Mouse (Mus musculus): ENCODE measurements around the gene Ptprm. TPM values are rescaled to one million over a fixed set of nuclear protein-coding genes. Genes with fewer than 3 reads are reported as not detected.

The Ptprm gene
- polyA plus RNA-seq, 2 experiments: 0.66 to 0.79 TPM

- WGBS (ENCODE audit: insufficient replicate concordance): 59% methylated on average over 1 of the region's 1 CpGs
- DNase-seq (ENCODE audit: low read depth in 3 of 3, low spot score in 3 of 3): no peak
- H3K36me3 ChIP-seq (replicated peaks; ENCODE audit: control insufficient read depth, insufficient read depth, low read depth): no peaks in the 10 kb centered on the region
Observed at GRCm38 (mm10) chr17:67179446-67179845, 174.8 kb downstream of the Ptprm start.

GRCm38 (mm10) chr17:67178686-67179265, 175.5 kb downstream of the Ptprm start:
- H3K4me2 ChIP-seq (ENCODE audit: low read depth): no peak overlapping the region
- no peak for ATAC-seq (ENCODE audit: insufficient read depth)
- no peak for DNase-seq (ENCODE audit: low read depth in 3 of 3, low spot score in 3 of 3)
- no peaks in the 10 kb centered on the region for H3K36me3 ChIP-seq (replicated peaks; ENCODE audit: control insufficient read depth, insufficient read depth, low read depth)
- H3K9ac ChIP-seq (replicated peaks): no peak overlapping the region
- H3K27ac ChIP-seq: no peak overlapping the region
- no peaks in the 10 kb centered on the region for H3K27me3 ChIP-seq (ENCODE audit: control insufficient read depth, insufficient read depth, low read length)
- no peaks in the 10 kb centered on the region for H3K4me1 ChIP-seq (replicated peaks; ENCODE audit: control insufficient read depth in 2 of 2, insufficient read depth in 2 of 2, low read length in 1 of 2)
- peak; percentile 9; the same call in 1 of the 2 replicates for TF ChIP-seq CTCF (IDR thresholded peaks at IDR 0.05; ENCODE audit: low read depth)
- no peak for TF ChIP-seq EP300 (IDR thresholded peaks at IDR 0.05; ENCODE audit: low read depth)
- no peaks in the 10 kb centered on the region for H3K9me3 ChIP-seq (ENCODE audit: control insufficient read depth, low read length)
- no peak overlapping the region for H3K4me3 ChIP-seq (ENCODE audit: insufficient read depth in 1 of 2, low read depth in 2 of 2, low read length in 2 of 2)
- 59% methylated on average over 5 of the region's 5 CpGs for WGBS (ENCODE audit: insufficient replicate concordance)

More at GRCm38 (mm10) chr17:67179446-67179845, 174.8 kb downstream of the Ptprm start:
- Histone ChIP-seq H3K27me3 (ENCODE audit: control insufficient read depth, insufficient read depth, low read length) (no peaks in the 10 kb centered on the region), H3K4me2 (ENCODE audit: low read depth) (no peak overlapping the region), H3K27ac (no peak overlapping the region), H3K4me3 (ENCODE audit: insufficient read depth in 1 of 2, low read depth in 2 of 2, low read length in 2 of 2) (no peak overlapping the region), H3K4me1 (replicated peaks; ENCODE audit: control insufficient read depth in 2 of 2, insufficient read depth in 2 of 2, low read length in 1 of 2) (no peaks in the 10 kb centered on the region), H3K9me3 (ENCODE audit: control insufficient read depth, low read length) (no peaks in the 10 kb centered on the region), H3K9ac (replicated peaks) (no peak overlapping the region)
- ATAC-seq (ENCODE audit: insufficient read depth): no peak
- TF ChIP-seq CTCF (IDR thresholded peaks at IDR 0.05; ENCODE audit: low read depth) (no peak), EP300 (IDR thresholded peaks at IDR 0.05; ENCODE audit: low read depth) (no peak)

GRCm38 (mm10) chr17:67175836-67176235, 178.4 kb downstream of the Ptprm start:
- Histone ChIP-seq H3K27ac (no peak overlapping the region), H3K27me3 (ENCODE audit: control insufficient read depth, insufficient read depth, low read length) (no peaks in the 10 kb centered on the region), H3K36me3 (replicated peaks; ENCODE audit: control insufficient read depth, insufficient read depth, low read depth) (no peaks in the 10 kb centered on the region), H3K9me3 (ENCODE audit: control insufficient read depth, low read length) (no peaks in the 10 kb centered on the region), H3K9ac (replicated peaks) (no peak overlapping the region), H3K4me3 (ENCODE audit: insufficient read depth in 1 of 2, low read depth in 2 of 2, low read length in 2 of 2) (no peak overlapping the region), H3K4me1 (replicated peaks; ENCODE audit: control insufficient read depth in 2 of 2, insufficient read depth in 2 of 2, low read length in 1 of 2) (no peaks in the 10 kb centered on the region), H3K4me2 (ENCODE audit: low read depth) (no peak overlapping the region)
- DNase-seq (ENCODE audit: low read depth in 3 of 3, low spot score in 3 of 3) (no peak), ATAC-seq (ENCODE audit: insufficient read depth) (no peak)
- TF ChIP-seq EP300 (IDR thresholded peaks at IDR 0.05; ENCODE audit: low read depth): no peak
- peak; percentile 27; the same call in 1 of the 2 replicates for TF ChIP-seq CTCF (IDR thresholded peaks at IDR 0.05; ENCODE audit: low read depth)
- WGBS (ENCODE audit: insufficient replicate concordance): 44% methylated on average over 2 of the region's 2 CpGs

- Histone ChIP-seq H3K9me3 (ENCODE audit: control insufficient read depth, low read length) (no peaks in the 10 kb centered on the region), H3K27me3 (ENCODE audit: control insufficient read depth, insufficient read depth, low read length) (no peaks in the 10 kb centered on the region), H3K4me2 (ENCODE audit: low read depth) (no peak overlapping the region), H3K4me3 (ENCODE audit: insufficient read depth in 1 of 2, low read depth in 2 of 2, low read length in 2 of 2) (no peak overlapping the region), H3K4me1 (replicated peaks; ENCODE audit: control insufficient read depth in 2 of 2, insufficient read depth in 2 of 2, low read length in 1 of 2) (0 out of 4 replicates have a peak, but pooled peaks cover 0 to 2% of the 10 kb centered on the region in 2 experiments), H3K36me3 (replicated peaks; ENCODE audit: control insufficient read depth, insufficient read depth, low read depth) (no peaks in the 10 kb centered on the region), H3K27ac (no peak overlapping the region), H3K9ac (replicated peaks) (no peak overlapping the region)
- TF ChIP-seq EP300 (IDR thresholded peaks at IDR 0.05; ENCODE audit: low read depth) (no peak), CTCF (IDR thresholded peaks at IDR 0.05; ENCODE audit: low read depth) (no peak)
- WGBS (ENCODE audit: insufficient replicate concordance): 64% methylated on average over 2 of the region's 2 CpGs
- DNase-seq (ENCODE audit: low read depth in 3 of 3, low spot score in 3 of 3) (no peak), ATAC-seq (ENCODE audit: insufficient read depth) (no peak)
Observed at GRCm38 (mm10) chr17:67171353-67171752, 182.9 kb downstream of the Ptprm start.

GRCm38 (mm10) chr17:67170696-67171095, 183.6 kb downstream of the Ptprm start:
- Histone ChIP-seq H3K4me3 (ENCODE audit: insufficient read depth in 1 of 2, low read depth in 2 of 2, low read length in 2 of 2) (no peak overlapping the region), H3K9ac (replicated peaks) (no peak overlapping the region), H3K4me1 (replicated peaks; ENCODE audit: control insufficient read depth in 2 of 2, insufficient read depth in 2 of 2, low read length in 1 of 2) (0 out of 4 replicates have a peak, but pooled peaks cover 0 to 2% of the 10 kb centered on the region in 2 experiments), H3K4me2 (ENCODE audit: low read depth) (no peak overlapping the region), H3K27me3 (ENCODE audit: control insufficient read depth, insufficient read depth, low read length) (no peaks in the 10 kb centered on the region), H3K27ac (no peak overlapping the region), H3K36me3 (replicated peaks; ENCODE audit: control insufficient read depth, insufficient read depth, low read depth) (no peaks in the 10 kb centered on the region), H3K9me3 (ENCODE audit: control insufficient read depth, low read length) (no peaks in the 10 kb centered on the region)
- TF ChIP-seq EP300 (IDR thresholded peaks at IDR 0.05; ENCODE audit: low read depth) (no peak), CTCF (IDR thresholded peaks at IDR 0.05; ENCODE audit: low read depth) (no peak)
- DNase-seq (ENCODE audit: low read depth in 3 of 3, low spot score in 3 of 3): no peak
- WGBS (ENCODE audit: insufficient replicate concordance): 64% methylated on average over 7 of the region's 7 CpGs
- no peak for ATAC-seq (ENCODE audit: insufficient read depth)

Data from liver, embryonic 14.5 days (tissue).